Mouse (Mus musculus): ENCODE measurements at regions not wholly inside any gene's neighbourhood (a gene's known extent, or its start where the extent isn't known, plus 50 kb on each side); places are given as distances from the start of the nearest gene placed in this dataset.

- Histone ChIP-seq H3K4me1 (ENCODE audit: control insufficient read depth in 1 of 2, insufficient read depth in 2 of 2) (peaks cover 0 to 4% of the 10 kb centered on the region in 2 experiments; a peak in 2 of 4 replicates), H3K27me3 (replicated peaks) (no peaks in the 10 kb centered on the region), H3K36me3 (replicated peaks in 1 of 2; ENCODE audit: control insufficient read depth in 1 of 2, insufficient read depth in 1 of 2, low read length in 1 of 2) (no peaks in the 10 kb centered on the region), H3K79me2 (replicated peaks; ENCODE audit: control insufficient read depth, extremely low read depth, insufficient read depth, poor library complexity, severe bottlenecking) (no peaks in the 10 kb centered on the region), H3K27ac (ENCODE audit: insufficient read depth, low read depth) (no peak overlapping the region), H3K4me3 (replicated peaks in 1 of 3; ENCODE audit: low read depth in 2 of 3, low read length in 2 of 3, poor library complexity in 1 of 3) (no peak overlapping the region), H3K9me3 (replicated peaks; ENCODE audit: low read length) (no peaks in the 10 kb centered on the region), H3K9ac (ENCODE audit: insufficient read depth, low read depth) (no peak overlapping the region), H3K4me2 (ENCODE audit: insufficient read depth, low read depth, poor library complexity, severe bottlenecking) (no peak overlapping the region)
- in situ Hi-C loops (cut with MboI; ENCODE audit: low pct_ligation_motif_present, low pct_unique_long_range_greater_than_20kb, low sequenced_read_pairs), result no loop called here
- TF ChIP-seq NRF1 (IDR thresholded peaks at IDR 0.05; ENCODE audit: low read depth, low read length) (no peak), NELFE (IDR thresholded peaks at IDR 0.05; ENCODE audit: low read depth, low read length) (no peak), SMC3 (IDR thresholded peaks at IDR 0.05; ENCODE audit: low read depth, low read length) (no peak), MXI1 (IDR thresholded peaks at IDR 0.05; ENCODE audit: low read depth, low read length) (no peak), ETS1 (conservative IDR thresholded peaks at IDR 0.05; ENCODE audit: low read depth, low read length) (no peak), RCOR1 (conservative IDR thresholded peaks at IDR 0.05; ENCODE audit: low read depth, low read length) (no peak), BHLHE40 (IDR thresholded peaks at IDR 0.05; ENCODE audit: low read depth, low read length) (no peak), POLR2AphosphoS2 (IDR thresholded peaks at IDR 0.05; ENCODE audit: low read depth, low read length) (no peak), POLR2A (IDR thresholded peaks at IDR 0.05; ENCODE audit: low read depth, low read length) (no peak), JUND (conservative IDR thresholded peaks at IDR 0.05; ENCODE audit: low read depth, low read length) (no peak), MYC (IDR thresholded peaks at IDR 0.05; ENCODE audit: low read depth, low read length) (no peak), ZMIZ1 (IDR thresholded peaks at IDR 0.05; ENCODE audit: low read depth, low read length) (no peak)
- DNase-seq (ENCODE audit: extremely low read depth), result no peak
- dilution Hi-C loops (cut with MboI; ENCODE audit: extremely low pct_ligation_motif_present, extremely low pct_unique_long_range_greater_than_20kb, low sequenced_read_pairs), result no loop called here
Observed at GRCm38 (mm10) chr15:96817626-96818025, 118.1 kb upstream of the Slc38a2 start.

GRCm38 (mm10) chr15:96816997-96817570 is 117.6 kb upstream of the Slc38a2 start:
- Histone ChIP-seq H3K79me2 (replicated peaks; ENCODE audit: control insufficient read depth, extremely low read depth, insufficient read depth, poor library complexity, severe bottlenecking) (no peaks in the 10 kb centered on the region), H3K9ac (ENCODE audit: insufficient read depth, low read depth) (no peak overlapping the region), H3K27me3 (replicated peaks) (no peaks in the 10 kb centered on the region), H3K4me3 (replicated peaks in 1 of 3; ENCODE audit: low read depth in 2 of 3, low read length in 2 of 3, poor library complexity in 1 of 3) (no peak overlapping the region), H3K27ac (ENCODE audit: insufficient read depth, low read depth) (no peak overlapping the region), H3K36me3 (replicated peaks in 1 of 2; ENCODE audit: control insufficient read depth in 1 of 2, insufficient read depth in 1 of 2, low read length in 1 of 2) (no peaks in the 10 kb centered on the region), H3K4me1 (ENCODE audit: control insufficient read depth in 1 of 2, insufficient read depth in 2 of 2) (peaks cover 0 to 4% of the 10 kb centered on the region in 2 experiments; a peak in 2 of 4 replicates), H3K9me3 (replicated peaks; ENCODE audit: low read length) (no peaks in the 10 kb centered on the region), H3K4me2 (ENCODE audit: insufficient read depth, low read depth, poor library complexity, severe bottlenecking) (no peak overlapping the region)
- in situ Hi-C loops (cut with MboI; ENCODE audit: low pct_ligation_motif_present, low pct_unique_long_range_greater_than_20kb, low sequenced_read_pairs) (no loop called here), dilution Hi-C loops (cut with MboI; ENCODE audit: extremely low pct_ligation_motif_present, extremely low pct_unique_long_range_greater_than_20kb, low sequenced_read_pairs) (no loop called here)
- TF ChIP-seq EP300 (IDR thresholded peaks at IDR 0.05; ENCODE audit: low read length) (no peak), MAX (IDR thresholded peaks at IDR 0.05; ENCODE audit: low read length) (no peak), E2F4 (IDR thresholded peaks at IDR 0.05; ENCODE audit: insufficient replicate concordance, low read depth, low read length) (no peak), CTCF (conservative IDR thresholded peaks at IDR 0.05 in 1 of 2, IDR thresholded peaks at IDR 0.05 in 1 of 2; ENCODE audit: low read depth in 2 of 2, low read length in 2 of 2) (no peak), MAFK (IDR thresholded peaks at IDR 0.05; ENCODE audit: insufficient replicate concordance, low read length) (no peak), ETS1 (conservative IDR thresholded peaks at IDR 0.05; ENCODE audit: low read depth, low read length) (no peak), MXI1 (IDR thresholded peaks at IDR 0.05; ENCODE audit: low read depth, low read length) (no peak), GABPA (IDR thresholded peaks at IDR 0.05; ENCODE audit: insufficient replicate concordance, low read depth, low read length) (no peak), ZMIZ1 (IDR thresholded peaks at IDR 0.05; ENCODE audit: low read depth, low read length) (no peak), PAX5 (IDR thresholded peaks at IDR 0.05; ENCODE audit: low read length) (no peak), UBTF (IDR thresholded peaks at IDR 0.05; ENCODE audit: low read depth, low read length) (no peak), MAZ (IDR thresholded peaks at IDR 0.05; ENCODE audit: low read depth, low read length) (no peak), ZNF384 (IDR thresholded peaks at IDR 0.05; ENCODE audit: low read depth, low read length) (no peak), TBP (conservative IDR thresholded peaks at IDR 0.05; ENCODE audit: low read depth, low read length) (no peak), SIN3A (IDR thresholded peaks at IDR 0.05; ENCODE audit: low read length) (no peak)
- no peak for DNase-seq (ENCODE audit: extremely low read depth)
